Mouse (Mus musculus) left cerebral cortex, adult 8-10 months (tissue): ENCODE measurements around the gene Dlgap4. TPM values are rescaled to one million over a fixed set of nuclear protein-coding genes. Genes with fewer than 3 reads are reported as not detected.
"Not testable (repeated sequence)": the region's sequence is repeated elsewhere in the genome, so short reads cannot be mapped to it uniquely, and the experiment has no call there.

Source experiments
- DNase-seq, 2 experiments: peaks; one replicate each; pipeline ENCODE4 v3.0.0; 2022; ENCODE audit warnings: low spot score in 2 of 2
- total RNA-seq, 4 experiments: library from RNA; stranded (reverse); gene quantifications; 2 replicates each; pipeline ENCODE4 v1.2.4; 2022

Dlgap4 gene
- total RNA-seq, 4 experiments from 2014 or later = 201 to 218 (median 204) TPM

DNA sequence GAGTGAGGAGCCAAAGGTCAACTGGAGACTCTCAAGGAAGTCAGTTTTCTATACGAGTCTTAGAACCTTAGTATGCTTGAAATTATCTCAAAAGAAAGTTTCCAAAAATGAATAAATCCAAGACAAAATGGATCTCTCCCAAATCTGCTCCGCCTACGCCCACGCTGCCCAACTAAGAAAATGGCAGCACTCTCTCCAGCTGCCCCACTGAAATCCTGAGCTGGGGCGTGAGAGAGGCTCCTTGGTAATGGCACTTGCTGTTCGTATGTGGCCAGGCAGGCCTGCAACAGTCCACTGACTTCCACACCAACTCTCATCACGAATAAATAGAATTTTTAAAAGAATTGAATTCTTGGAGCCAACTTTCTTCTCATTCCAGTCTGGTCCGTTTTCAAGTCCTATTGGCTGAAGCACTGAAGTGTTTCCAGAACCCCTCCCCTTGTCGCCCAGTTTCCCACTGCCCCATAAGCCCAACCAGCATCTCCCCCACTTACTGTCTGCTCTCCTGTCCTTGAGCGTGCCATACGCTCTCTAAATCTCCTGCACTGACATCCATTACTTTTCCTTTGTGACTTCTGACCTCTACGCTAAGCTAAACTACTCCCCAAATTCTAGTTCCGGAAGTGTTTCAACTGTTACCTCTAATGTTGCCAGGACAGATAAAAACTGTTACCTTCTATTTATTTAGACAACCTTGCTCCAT is 160.7 kb downstream of the Dlgap4 start:
- no peak for DNase-seq

DNA sequence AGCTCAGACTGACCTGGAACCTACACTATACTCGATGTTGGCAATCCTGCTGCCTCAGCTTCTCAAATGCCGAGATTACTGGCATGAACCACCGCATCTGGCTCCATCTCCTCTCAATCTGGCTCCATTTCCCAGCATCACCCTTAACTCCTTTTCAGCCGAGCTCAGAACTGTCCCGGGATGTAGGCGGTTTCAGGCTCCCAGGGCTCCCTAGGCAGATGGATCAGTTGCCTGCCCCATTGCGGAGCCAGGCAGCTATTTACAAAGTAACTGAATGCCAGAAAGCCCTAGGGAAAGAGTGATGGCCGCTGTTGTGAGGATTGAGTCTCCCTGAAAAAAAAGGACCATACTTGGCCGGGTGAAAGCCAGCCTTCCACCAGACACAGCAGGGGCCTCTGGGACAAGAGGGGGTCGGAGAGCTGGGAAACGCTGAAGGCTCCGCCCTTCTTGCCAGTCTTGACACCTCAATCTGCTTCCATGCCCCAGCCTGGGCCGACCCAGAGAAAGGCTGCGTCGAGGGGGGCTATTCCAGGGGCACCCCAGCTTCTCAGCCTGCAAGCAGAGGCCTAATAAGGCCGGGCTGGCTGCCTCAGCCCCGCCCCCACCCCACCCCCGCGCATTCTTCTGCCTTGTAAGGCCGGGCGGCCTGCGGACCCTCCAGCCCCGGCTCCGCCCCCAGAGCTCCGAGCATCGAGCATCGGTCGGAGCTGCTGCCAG is 161.4 kb downstream of the Dlgap4 start, which contains the start of gene Myl9:
Myl9 (plus strand) TSS at position 683 of the 717 bp plus-strand sequence.
- DNase-seq = no peak

DNA sequence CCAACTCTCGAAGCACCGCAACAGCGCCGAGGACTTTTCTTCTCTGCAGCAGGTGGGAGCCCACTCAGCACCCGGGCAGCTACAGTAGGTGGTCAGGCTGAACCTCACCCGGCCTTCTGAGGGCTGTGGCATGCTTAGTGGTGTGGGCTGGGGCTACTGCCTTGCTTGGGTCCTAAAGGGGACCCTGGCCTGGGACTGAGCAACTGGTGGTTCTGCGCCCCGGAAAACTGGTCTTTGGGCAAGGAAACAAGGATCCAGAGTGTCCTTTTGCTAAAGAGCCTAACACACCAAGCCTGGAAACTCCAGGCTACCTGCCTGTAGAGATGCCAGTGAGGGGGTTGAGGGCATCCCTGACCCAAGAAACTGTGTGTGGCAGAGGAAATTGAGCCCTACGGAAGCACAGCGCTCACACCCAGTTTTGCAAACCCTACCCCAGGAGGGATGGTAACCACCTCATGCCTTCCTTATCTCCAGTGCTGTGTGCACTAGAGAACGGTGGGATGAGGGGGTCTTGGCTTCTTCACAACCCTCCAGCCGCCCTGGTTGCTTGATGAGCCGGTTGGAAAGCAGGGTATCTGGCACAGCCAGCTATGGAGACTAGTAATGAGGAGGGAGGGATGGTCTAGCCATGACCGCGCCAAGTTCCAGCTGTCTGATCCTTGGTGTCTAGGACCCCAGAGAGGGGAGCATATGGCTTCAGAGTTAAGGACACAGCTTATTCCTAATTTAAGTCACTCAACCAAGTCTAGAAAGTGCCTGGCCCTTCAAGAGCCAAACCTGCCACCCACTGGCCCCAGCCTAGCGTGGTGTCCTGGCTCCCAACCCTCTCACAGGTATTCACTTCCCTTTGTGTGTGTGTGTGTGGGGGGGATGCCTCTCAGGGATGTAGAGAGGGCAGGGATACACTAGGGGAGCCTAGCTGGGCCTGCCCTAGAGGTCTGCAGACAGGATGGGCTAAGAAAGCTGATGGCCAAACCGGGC is 162.2 kb downstream of the Dlgap4 start:
- no peak for DNase-seq

DNA sequence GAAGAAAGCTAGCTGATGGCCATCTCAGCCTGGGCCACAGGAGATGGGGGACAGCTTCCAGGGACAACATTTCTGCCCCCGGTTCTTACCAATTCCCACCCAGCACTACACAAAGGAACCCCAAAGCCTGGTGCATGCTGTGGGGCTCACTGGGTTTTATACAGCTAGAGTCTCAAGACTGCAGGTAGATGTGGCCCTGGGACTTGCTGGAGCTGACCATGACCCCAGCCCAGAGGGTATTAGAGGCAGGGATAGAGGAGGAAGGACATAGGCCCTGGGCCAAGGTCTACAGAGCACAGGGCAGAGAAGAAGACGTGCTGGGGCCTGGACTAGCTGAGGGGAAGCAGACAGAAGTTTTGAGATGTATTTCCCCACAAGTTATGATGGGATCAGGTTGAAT is 163.4 kb downstream of the Dlgap4 start:
- no peak for DNase-seq

DNA sequence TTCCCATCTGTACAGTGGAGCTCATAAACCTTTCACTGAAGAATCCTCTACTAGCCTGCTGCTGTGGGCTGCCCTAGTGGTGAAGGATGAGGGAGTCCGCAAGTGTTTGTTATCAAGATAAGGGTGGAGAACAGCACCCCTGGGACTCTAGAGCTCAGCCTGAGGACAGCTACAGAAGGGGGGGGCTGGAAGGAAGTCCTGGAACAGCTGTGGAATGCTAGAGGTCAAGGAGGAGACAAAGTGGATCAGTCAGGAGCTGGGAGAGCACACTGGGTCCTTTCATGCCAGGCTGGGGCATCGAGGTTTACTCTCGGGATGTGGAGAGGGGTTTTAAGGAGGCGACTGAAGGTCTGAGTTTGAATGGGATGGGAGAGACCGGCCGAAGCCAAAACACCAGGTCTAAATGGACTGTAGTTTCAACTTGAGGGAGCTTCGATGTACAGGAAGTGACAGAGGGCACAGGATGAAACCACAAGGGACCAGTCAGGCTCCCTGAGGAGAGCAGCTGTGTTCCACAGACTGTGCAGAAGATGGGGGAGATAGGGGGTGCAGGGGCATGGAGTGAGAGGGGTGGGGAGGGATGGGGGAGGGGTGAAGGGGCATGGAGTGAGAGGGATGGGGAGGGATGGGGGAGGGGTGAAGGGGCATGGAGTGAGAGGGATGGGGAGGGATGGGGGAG is 164.0 kb downstream of the Dlgap4 start:
- DNase-seq = no peak

DNA sequence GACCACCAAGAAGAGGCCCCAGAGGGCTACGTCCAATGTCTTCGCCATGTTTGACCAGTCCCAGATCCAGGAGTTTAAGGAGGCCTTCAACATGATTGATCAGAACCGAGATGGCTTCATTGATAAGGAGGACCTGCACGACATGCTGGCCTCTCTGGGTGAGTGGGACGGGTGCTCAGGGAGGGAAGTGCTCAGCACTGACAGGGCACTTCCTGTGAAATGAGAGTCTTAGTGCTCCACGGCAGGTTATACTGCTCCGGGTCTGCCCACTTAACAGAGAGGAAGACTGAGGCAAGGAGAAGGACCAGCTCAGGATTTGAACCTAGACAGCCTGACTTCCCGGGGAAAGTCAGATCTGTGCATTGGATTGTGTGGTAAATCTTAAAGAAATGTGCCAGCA is 165.1 kb downstream of the Dlgap4 start:
- no peak for DNase-seq

DNA sequence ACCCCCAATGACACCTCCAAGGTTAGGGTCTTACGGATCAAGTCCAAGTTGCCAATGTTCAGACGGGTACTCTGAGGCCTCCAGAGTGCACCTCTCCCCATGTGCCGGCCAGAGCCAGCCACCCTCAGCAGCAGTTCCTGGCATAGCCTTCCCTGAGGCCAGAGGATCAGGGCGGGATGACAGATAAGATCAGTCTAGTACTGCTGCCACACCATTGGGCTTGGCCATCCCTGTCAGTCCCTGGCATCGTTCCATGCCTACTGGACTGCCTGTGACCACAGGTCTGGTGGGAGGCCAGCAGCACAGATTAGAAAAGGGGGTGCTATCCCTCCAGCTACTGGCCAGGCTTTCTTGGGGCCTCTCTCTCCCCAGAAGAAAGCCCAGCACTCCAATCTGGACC is 165.5 kb downstream of the Dlgap4 start:
- DNase-seq = no peak

DNA sequence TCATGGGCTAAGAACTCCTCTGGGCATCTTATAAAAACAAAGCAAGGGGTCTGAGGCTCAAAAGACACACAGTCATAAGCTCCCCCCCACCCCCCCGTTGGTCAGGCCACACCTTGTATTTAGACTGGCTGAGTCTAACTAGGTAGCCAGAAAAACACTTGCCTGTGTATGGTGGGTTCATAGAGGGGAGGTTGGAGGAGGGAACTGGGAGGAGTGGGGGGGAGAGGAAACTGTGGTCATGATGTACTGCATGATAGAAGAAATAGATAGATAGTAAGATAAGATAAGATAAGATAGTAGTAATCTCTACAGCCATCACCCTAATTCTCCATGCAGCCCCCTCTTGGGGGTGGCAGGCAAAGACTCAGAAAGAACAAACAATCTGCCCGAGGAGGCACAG is 166.0 kb downstream of the Dlgap4 start:
- no peak for DNase-seq

DNA sequence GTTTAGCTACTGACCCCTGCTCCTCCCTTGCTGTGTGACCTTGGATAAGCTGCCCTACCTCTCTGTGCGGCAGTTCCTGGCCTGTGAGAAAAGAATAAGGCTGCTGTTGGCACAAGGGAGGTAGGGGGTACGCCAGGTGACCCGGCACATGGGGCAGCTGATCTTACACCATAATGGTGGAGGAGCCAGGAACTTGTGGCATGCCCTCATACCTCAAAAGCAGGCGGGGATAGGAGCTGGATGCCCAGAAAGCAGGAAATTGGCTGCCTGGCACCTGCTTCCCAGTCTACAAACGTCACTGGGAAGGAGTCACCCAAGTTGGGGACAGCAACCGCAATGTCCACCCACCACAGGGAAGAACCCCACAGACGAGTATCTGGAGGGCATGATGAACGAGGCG is 166.6 kb downstream of the Dlgap4 start:
- no peak for DNase-seq

DNA sequence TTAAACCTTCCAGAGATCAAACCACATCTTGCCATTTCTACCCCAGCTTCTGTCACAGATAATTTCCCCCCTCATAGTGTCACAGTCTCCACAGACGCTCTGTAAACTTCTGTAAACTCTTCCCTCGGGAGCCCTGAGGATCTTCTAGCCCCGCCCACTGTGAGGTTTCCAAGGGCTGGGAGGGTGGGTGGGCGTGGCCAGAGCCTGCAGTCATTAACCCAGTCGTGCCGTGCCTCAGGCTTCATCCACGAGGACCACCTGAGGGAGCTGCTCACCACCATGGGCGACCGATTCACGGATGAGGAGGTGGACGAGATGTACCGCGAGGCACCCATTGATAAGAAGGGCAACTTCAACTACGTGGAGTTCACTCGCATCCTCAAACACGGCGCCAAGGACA is 167.2 kb downstream of the Dlgap4 start:
- no peak for DNase-seq

DNA sequence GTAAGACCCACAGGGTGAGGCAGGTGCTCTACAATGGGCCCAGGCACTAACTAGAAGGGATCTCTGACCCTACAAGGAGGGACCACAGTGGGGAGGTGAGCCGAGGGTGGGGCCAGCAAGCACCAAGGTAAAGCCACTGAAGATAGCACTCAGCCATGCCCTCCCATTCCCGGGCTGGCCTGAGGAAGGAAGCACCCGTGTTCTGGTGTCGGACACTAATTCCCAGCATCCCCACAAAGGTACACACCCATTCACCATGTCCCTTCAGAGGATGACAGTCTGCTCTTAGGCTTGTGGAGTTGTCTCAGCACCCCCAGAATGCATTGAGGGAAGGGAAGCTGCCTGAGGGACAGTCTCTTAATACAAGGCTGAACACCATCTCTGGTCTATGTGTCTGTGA is 167.8 kb downstream of the Dlgap4 start:
- DNase-seq = no peak

DNA sequence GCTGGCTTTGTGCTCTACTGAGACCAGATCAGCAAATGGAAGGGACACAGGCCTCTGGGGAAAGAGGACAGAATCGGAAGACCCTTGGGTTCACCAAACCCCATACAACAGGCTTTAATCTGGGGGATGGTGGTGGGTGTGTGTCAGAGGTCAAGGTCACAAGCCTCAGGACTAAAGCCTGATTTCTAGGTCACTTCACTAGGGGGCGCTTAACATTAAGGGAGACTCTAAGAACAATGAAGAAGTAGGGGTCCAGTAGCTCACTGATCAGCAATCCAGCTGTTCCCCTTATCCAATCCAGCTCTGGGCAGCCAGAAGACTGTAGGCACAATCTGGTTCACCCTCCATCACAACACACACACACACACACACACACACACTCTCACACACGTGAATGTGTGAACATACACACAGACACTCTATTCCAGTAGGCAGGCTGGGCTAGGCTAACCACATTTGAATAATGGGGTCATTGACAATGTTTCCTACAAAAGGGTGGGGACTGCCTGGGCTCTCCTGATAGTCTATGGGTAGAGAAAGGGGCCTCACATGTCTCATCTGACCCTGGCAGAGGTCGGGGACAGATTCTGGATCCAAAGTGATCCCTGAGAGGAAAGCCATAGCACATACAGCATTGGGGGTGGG is 168.5 kb downstream of the Dlgap4 start:
- no peak for DNase-seq

DNA sequence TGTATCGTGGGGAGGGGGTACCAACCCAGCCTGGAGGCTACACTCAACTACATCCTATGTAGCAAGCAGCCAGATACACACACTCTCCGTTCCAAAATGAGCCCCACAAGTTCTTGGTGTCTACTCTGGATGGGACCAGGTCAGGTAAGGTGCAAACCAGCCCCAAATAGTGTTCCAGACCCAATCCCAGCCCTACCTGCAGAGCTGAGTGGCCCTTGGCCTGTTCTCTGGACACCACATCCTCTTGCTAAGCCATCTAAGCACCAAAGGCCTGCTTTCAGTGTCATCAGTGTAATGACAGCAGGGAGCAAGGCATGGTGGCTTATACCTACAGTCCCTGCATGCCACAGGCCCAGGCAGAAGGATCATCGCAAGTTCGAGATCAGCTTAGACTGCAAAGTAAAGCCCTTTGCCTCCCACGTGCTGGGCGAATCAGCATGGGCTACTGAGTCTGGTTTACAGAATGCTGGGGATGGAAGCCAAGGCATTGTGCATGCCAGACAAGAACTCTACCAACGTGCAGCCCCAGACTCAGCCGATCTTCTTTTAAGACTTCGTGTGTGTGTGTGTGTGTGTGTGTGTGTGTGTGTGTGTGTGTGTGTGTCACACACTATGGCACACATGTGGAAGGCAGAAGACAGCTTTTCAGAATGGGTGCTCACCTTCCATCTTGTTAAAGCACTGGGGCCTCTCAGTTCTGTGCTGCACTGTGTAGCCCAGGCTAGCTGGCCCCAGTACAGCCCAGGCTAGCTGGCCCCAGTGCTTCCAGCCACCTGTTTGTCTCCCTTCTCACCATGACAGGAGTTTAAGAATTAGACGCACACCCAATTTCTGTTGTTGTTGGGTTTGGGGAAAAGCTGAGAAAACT is 169.2 kb downstream of the Dlgap4 start:
- no peak for DNase-seq

DNA sequence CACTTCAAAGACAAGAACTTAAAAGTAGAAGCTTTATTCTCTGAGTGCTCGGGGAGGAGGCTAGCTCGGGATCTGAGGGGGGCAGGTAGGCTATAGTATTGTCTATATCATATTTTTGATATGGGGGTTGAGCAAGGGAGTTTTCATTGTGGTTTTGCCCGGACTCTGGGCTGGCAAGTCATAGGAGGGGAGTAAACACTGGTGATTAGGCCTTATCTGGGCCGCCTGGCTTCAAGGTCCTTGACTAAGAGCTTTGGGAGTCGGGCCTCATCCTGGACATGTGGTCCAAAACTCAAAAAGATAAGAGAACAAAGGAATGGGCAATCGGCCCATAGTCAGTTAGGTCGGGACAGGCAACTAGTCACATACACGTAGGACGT is 169.8 kb downstream of the Dlgap4 start:
- DNase-seq = no peak

DNA sequence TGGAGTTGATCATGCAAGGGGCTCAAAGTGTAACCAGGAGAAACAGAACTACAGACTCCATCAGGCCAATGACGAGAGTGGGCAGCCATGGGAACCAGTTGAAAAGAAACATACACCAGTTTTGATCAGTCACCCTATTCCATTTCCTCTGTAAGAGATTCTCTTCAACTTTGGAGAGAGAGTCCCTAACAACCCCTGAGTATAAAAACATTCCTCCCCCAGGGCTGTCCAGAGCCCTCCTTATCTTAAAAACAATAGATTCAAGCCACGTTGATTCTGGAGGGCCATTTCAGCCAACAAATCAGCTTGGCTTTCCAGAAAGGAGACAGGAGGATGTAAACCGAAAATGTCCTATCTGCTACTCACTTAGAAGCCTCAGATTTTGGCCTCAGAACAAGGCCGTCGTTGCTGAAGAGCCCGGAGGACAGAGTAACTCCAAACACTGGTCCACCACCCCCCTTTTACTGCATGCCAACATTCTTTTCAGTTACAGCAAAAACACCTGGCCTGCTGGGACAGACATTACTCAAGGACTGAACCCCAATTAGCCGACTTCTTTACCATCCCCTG is 170.6 kb downstream of the Dlgap4 start:
- DNase-seq = no peak

DNA sequence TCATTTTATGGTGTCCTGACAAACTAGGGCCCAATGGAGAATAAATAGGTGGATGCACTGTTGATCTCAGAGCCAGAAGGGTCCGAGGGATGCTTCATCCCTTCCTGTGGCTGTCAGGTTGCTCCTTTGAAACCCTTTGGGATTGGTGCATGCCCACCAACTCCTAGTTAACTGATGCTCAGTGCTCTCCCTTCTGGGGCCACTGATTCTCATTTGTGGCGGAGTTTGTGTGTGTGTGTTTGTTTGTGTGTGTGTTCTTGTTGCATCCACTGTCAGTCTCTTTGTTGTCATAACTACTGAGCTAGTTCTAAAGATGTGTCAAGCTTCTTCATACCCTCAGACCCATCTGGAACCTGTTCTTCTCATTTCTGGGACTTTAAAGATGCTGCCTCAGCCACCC is 171.4 kb downstream of the Dlgap4 start:
- no peak for DNase-seq

DNA sequence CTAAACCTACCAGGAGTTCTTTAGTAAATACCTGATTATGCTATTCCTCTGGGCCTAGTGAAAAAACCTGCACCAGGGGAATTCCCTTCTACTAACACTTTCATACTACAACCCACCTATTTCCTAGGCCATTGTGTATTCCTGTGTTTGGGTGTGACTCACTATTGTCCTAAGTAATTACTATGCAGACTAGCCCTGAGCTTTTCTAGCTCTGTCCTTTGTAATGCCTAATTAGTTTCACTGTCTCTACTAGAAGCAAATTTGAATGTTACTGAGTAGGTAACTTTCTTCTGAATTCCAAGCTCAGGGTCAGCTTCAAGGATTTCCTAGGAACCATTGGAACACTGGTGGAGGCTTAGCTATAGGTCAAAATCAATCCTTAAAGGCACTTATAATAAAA is 172.9 kb downstream of the Dlgap4 start:
- DNase-seq = not testable (repeated sequence)

DNA sequence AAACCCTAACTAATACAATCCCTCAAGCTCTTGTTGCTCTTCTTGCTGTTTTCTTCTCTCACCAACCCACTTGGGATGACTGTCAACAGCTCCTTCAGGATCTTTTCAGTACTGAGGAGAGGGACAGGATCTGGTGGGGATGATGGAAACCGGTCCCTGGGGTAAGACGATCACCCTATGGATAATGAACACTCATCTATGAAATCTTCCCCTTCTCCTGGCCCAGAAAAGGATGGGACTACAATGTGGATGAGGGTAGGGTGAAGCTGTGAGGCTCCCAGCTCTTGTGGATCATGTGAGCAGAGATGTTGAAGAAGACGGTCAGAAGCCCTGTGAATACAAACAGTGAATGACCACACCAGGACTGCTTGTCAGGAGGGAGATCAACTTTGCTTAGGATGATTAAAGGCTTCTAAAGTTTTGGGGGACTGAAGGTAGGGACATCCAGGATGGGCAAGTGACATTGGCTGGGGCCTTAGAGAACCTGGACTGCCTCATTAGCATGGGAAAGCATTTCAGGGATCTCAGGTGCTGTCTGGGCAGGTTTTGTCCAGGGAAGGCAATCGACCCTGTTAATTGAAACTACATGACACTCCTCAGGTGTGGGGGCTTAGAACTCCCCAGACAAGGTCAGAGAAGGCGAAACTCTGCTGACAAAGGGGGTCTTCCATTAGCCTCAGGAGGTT is 173.7 kb downstream of the Dlgap4 start:
- no peak for DNase-seq

DNA sequence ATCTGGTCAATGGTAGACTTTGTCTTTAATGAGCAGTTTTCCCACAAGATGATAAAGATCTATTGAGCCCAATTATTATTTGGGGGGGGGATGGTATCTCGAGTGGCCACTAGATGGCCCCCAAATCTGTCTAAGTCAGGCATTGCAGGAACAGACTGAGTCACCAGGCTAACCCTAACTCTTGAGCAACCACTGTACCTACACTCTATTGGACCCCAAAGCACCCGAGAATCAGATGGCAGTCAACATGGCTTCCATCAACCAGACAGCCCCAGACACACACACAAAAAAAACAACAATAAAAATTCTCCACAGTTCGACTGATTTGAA is 174.2 kb downstream of the Dlgap4 start:
- no peak for DNase-seq
